Mouse (Mus musculus) heart, postnatal 0 days (tissue): ENCODE data around the gene Serpini1. TPM values are rescaled to one million over a fixed set of nuclear protein-coding genes. Genes with fewer than 3 reads are reported as not detected.

ENCODE experiments used
- ATAC-seq: fragments of 200-750 bp; cut with Nextera tagmentation; 2 replicates; pipeline ENCODE4 v1.8.0; 2017; ENCODE audit warnings: low read depth, moderate number of reproducible peaks, moderate library complexity; ENCODE audit not compliant: insufficient read depth
- DNase-seq: peaks from one replicate; pipeline ENCODE4 v3.0.0-alpha.2; 2016; ENCODE audit warnings: low spot score
- H3K27ac ChIP-seq: fragments of 300-500 bp; sonication (generic); 2 replicates; pipeline ENCODE4 v1.5.1; 2014; ENCODE audit warnings: low read depth, mild to moderate bottlenecking
- H3K27me3 ChIP-seq: fragments of 300-500 bp; sonication (generic); 2 replicates; pipeline ENCODE4 v1.6.1; 2014; ENCODE audit warnings: low read length, mixed read lengths; ENCODE audit not compliant: control insufficient read depth, insufficient read depth
- H3K36me3 ChIP-seq: fragments of 300-500 bp; sonication (generic); replicated peaks from 2 replicates; pipeline ENCODE4 v1.6.1; 2014; ENCODE audit warnings: low read length, mixed read lengths; ENCODE audit not compliant: control insufficient read depth, insufficient read depth
- H3K4me1 ChIP-seq: fragments of 300-500 bp; sonication (generic); 2 replicates; pipeline ENCODE4 v1.6.1; 2014; ENCODE audit warnings: antibody characterized with exemption; ENCODE audit not compliant: control insufficient read depth, insufficient read depth
- H3K4me2 ChIP-seq: fragments of 300-500 bp; sonication (generic); 2 replicates; pipeline ENCODE4 v1.6.1; 2014; ENCODE audit warnings: low read depth, mild to moderate bottlenecking, low read length, moderate library complexity
- H3K4me3 ChIP-seq: fragments of 300-500 bp; sonication (generic); 2 replicates; pipeline ENCODE4 v1.5.1; 2014; ENCODE audit warnings: low read depth, low read length
- H3K9ac ChIP-seq: fragments of 300-500 bp; sonication (generic); replicated peaks from 2 replicates; pipeline ENCODE4 v1.6.1; 2014; ENCODE audit warnings: low read depth, low read length, mixed read lengths
- H3K9me3 ChIP-seq: fragments of 300-500 bp; sonication (generic); replicated peaks from 2 replicates; pipeline ENCODE4 v1.6.1; 2016; ENCODE audit warnings: low read length; ENCODE audit not compliant: control insufficient read depth
- CTCF ChIP-seq: IDR thresholded peaks from 2 replicates; pipeline ENCODE4 v1.5.1; 2016; ENCODE audit warnings: antibody characterized with exemption, control low read depth, low read depth
- EP300 ChIP-seq: IDR thresholded peaks from 2 replicates; pipeline ENCODE4 v1.6.1; 2016; ENCODE audit warnings: antibody characterized with exemption, low read depth
- WGBS: fragments of 180-500 bp; shearing (Covaris S2); extraction: QIAGEN DNeasy Blood & Tissue Kit; methylation state at CpG from one replicate; pipeline ENCODE4 v1.1.7; 2014; 5-methylcytosine and 5-hydroxymethylcytosine counted together
- polyA plus RNA-seq: library from polyadenylated mRNA; unstranded; fragments of >200 nt; fragmentation: Nextera tagmentation; extraction: Ambion mirVana; gene quantifications from 2 replicates; pipeline ENCODE4 v1.2.1, GENCODE M21; 2015
- total RNA-seq: library from RNA; depleted of rRNA; stranded (reverse); fragments of >200 nt; gene quantifications from 2 replicates; pipeline ENCODE4 v1.2.3, GENCODE M21; 2014; ENCODE audit warnings: low replicate concordance

Serpini1 gene
- total and polyA plus RNA-seq, 2 experiments from 2014 or later: 1.8 to 3.8 TPM

- H3K27ac ChIP-seq: peak within 1 kb of the TSS; percentile 77
- no peaks in the 10 kb centered on the region for H3K27me3 ChIP-seq
- no peaks in the 10 kb centered on the region for H3K9me3 ChIP-seq
- under 1% methylated on average over 35 of the region's 35 CpGs for WGBS
- H3K9ac ChIP-seq: peak within 1 kb of the TSS; percentile 82
- peak within 1 kb of the TSS; percentile 76 for H3K4me2 ChIP-seq
- TF ChIP-seq CTCF (peak; percentile 16; the same call in 1 of the 2 replicates), EP300 (no peak)
- DNase-seq (peak; percentile 100), ATAC-seq (peak; percentile 97)
- H3K36me3 ChIP-seq: no peaks in the 10 kb centered on the region
- H3K4me3 ChIP-seq: peak within 1 kb of the TSS; percentile 71
- no peaks in the 10 kb centered on the region; the same call in 1 of the 2 replicates for H3K4me1 ChIP-seq
Observed at GRCm38 (mm10) chr3:75556695-75557291, 554 bp upstream of the Serpini1 start, which contains the start of gene Pdcd10. Gene Pdcd10 (minus strand): TSS chr3:75556856.

- no peak overlapping the region for H3K4me2 ChIP-seq
- no peaks in the 10 kb centered on the region for H3K27me3 ChIP-seq
- WGBS: 69% methylated on average over 2 of the region's 2 CpGs
Observed at GRCm38 (mm10) chr3:75574074-75574473, 16.7 kb downstream of the Serpini1 start.

GRCm38 (mm10) chr3:75575582-75575981 lies 18.2 kb downstream of the Serpini1 start:
- H3K4me2 ChIP-seq: no peak overlapping the region
- ATAC-seq (no peak), DNase-seq (no peak)
- H3K27me3 ChIP-seq: no peaks in the 10 kb centered on the region
- H3K4me3 ChIP-seq: no peak overlapping the region
- H3K9me3 ChIP-seq: no peaks in the 10 kb centered on the region
- H3K9ac ChIP-seq: no peak overlapping the region
- H3K4me1 ChIP-seq: no peaks in the 10 kb centered on the region
- TF ChIP-seq CTCF (no peak), EP300 (no peak)
- H3K27ac ChIP-seq: no peak overlapping the region
- WGBS: 58% methylated on average over 1 of the region's 1 CpGs
- no peaks in the 10 kb centered on the region for H3K36me3 ChIP-seq

More at GRCm38 (mm10) chr3:75574074-75574473, 16.7 kb downstream of the Serpini1 start:
- H3K4me3 ChIP-seq: no peak overlapping the region
- no peak for TF ChIP-seq CTCF
- TF ChIP-seq EP300: no peak
- no peaks in the 10 kb centered on the region for H3K36me3 ChIP-seq
- ATAC-seq (no peak), DNase-seq (no peak)
- no peak overlapping the region for H3K27ac ChIP-seq
- H3K4me1 ChIP-seq: no peaks in the 10 kb centered on the region
- H3K9ac ChIP-seq: no peak overlapping the region
- H3K9me3 ChIP-seq: no peaks in the 10 kb centered on the region

GRCm38 (mm10) chr3:75579352-75579751 lies 22.0 kb downstream of the Serpini1 start:
- Histone ChIP-seq H3K9me3 (no peaks in the 10 kb centered on the region), H3K27ac (no peak overlapping the region), H3K27me3 (no peaks in the 10 kb centered on the region), H3K36me3 (no peaks in the 10 kb centered on the region), H3K4me3 (no peak overlapping the region), H3K4me2 (no peak overlapping the region), H3K9ac (no peak overlapping the region), H3K4me1 (no peaks in the 10 kb centered on the region)
- DNase-seq (no peak), ATAC-seq (no peak)
- no peak for TF ChIP-seq EP300
- TF ChIP-seq CTCF: no peak
- 50% methylated on average over 4 of the region's 4 CpGs for WGBS

GRCm38 (mm10) chr3:75583293-75583692 lies 25.9 kb downstream of the Serpini1 start:
- 60% methylated on average over 3 of the region's 3 CpGs for WGBS
- Histone ChIP-seq H3K9ac (no peak overlapping the region), H3K36me3 (no peaks in the 10 kb centered on the region), H3K4me2 (no peak overlapping the region), H3K9me3 (no peaks in the 10 kb centered on the region), H3K27ac (no peak overlapping the region), H3K4me1 (no peaks in the 10 kb centered on the region), H3K27me3 (no peaks in the 10 kb centered on the region), H3K4me3 (no peak overlapping the region)
- no peak for TF ChIP-seq EP300
- no peak for TF ChIP-seq CTCF
- DNase-seq (no peak), ATAC-seq (no peak)

- Histone ChIP-seq H3K27ac (no peak overlapping the region), H3K36me3 (no peaks in the 10 kb centered on the region), H3K4me3 (no peak overlapping the region), H3K4me2 (no peak overlapping the region), H3K27me3 (no peaks in the 10 kb centered on the region), H3K4me1 (no peaks in the 10 kb centered on the region), H3K9ac (no peak overlapping the region), H3K9me3 (no peaks in the 10 kb centered on the region)
- ATAC-seq (no peak), DNase-seq (no peak)
- no peak for TF ChIP-seq EP300
- no peak for TF ChIP-seq CTCF
- 73% methylated on average over 4 of the region's 4 CpGs for WGBS
Observed at GRCm38 (mm10) chr3:75584898-75585297, 27.6 kb downstream of the Serpini1 start.
